Mouse (Mus musculus): ENCODE results near the gene Gm10837. TPM values are rescaled to one million over a fixed set of nuclear protein-coding genes. Genes with fewer than 3 reads are reported as not detected.

Gene Gm10837
- polyA plus RNA-seq, 1 experiment from 2014 or later: 0.45 TPM

GRCm38 (mm10) chr14:122535986-122536385, 45.6 kb downstream of the Gm10837 start:
- 97% methylated on average over 1 of the region's 1 CpGs for WGBS
- Histone ChIP-seq H3K4me1 (ENCODE audit: control insufficient read depth, insufficient read depth, low read length) (peaks cover 10% of the 10 kb centered on the region), H3K9me3 (ENCODE audit: control insufficient read depth, low read length) (no peaks in the 10 kb centered on the region), H3K4me3 (ENCODE audit: low read depth, low read length) (no peak overlapping the region), H3K4me2 (no peak overlapping the region), H3K9ac (ENCODE audit: low read length) (no peak overlapping the region), H3K27me3 (ENCODE audit: control insufficient read depth, insufficient read depth, low read length) (no peaks in the 10 kb centered on the region), H3K36me3 (ENCODE audit: control insufficient read depth, insufficient read depth, low read length) (no peaks in the 10 kb centered on the region), H3K27ac (ENCODE audit: low read depth, low read length) (no peak overlapping the region)
- ATAC-seq (ENCODE audit: low FRiP score) (no peak), DNase-seq (ENCODE audit: low spot score, missing footprints) (no peak)

Other genes starting within 250 kb of the Gm10837 start
- gene Gm5089, start 39.5 kb upstream of the Gm10837 start, polyA plus RNA-seq (2014; fragmentation: Nextera tagmentation; extraction: Ambion mirVana): 0.62 and 0.64 TPM in 2 replicates
- 14.6 and 15.8 TPM in 2 replicates for gene Zic5, start 24.9 kb upstream of the Gm10837 start, polyA plus RNA-seq (2014; fragmentation: Nextera tagmentation; extraction: Ambion mirVana)
- 5.8 and 6.3 TPM in 2 replicates for gene Zic2, start 15.2 kb upstream of the Gm10837 start, polyA plus RNA-seq (2014; fragmentation: Nextera tagmentation; extraction: Ambion mirVana)
- 28.1 and 31.2 TPM in 2 replicates for gene Pcca, start 43.7 kb downstream of the Gm10837 start, polyA plus RNA-seq (2014; fragmentation: Nextera tagmentation; extraction: Ambion mirVana)

Data from midbrain, embryonic 11.5 days (tissue).